Mouse (Mus musculus): ENCODE measurements around the gene Meis3.

Meis3 gene

GRCm38 (mm10) chr7:16213196-16213595 lies 38.3 kb downstream of the Meis3 start:
- DNase-seq, result no peak

- DNase-seq, result no peak
Measured at GRCm38 (mm10) chr7:16213986-16214385, 39.1 kb downstream of the Meis3 start.

- peak; percentile 96 to 97 for DNase-seq
Measured at GRCm38 (mm10) chr7:16221582-16222272, 46.8 kb downstream of the Meis3 start, which contains the start of gene Dhx34. TSS of gene Dhx34 (minus strand) at chr7:16222037.

- DNase-seq, result peak; percentile 72 to 85
Measured at GRCm38 (mm10) chr7:16229869-16230268, 55.0 kb downstream of the Meis3 start.

All from kidney, postnatal 25 days (tissue).